Mouse (Mus musculus): ENCODE results near the gene Fer1l5. TPM values are rescaled to one million over a fixed set of nuclear protein-coding genes. Genes with fewer than 3 reads are reported as not detected.

The Fer1l5 gene
- 0.78 and 0.98 TPM in 2 replicates for polyA plus RNA-seq (2015; fragmentation: Nextera tagmentation; extraction: Ambion mirVana)

DNA sequence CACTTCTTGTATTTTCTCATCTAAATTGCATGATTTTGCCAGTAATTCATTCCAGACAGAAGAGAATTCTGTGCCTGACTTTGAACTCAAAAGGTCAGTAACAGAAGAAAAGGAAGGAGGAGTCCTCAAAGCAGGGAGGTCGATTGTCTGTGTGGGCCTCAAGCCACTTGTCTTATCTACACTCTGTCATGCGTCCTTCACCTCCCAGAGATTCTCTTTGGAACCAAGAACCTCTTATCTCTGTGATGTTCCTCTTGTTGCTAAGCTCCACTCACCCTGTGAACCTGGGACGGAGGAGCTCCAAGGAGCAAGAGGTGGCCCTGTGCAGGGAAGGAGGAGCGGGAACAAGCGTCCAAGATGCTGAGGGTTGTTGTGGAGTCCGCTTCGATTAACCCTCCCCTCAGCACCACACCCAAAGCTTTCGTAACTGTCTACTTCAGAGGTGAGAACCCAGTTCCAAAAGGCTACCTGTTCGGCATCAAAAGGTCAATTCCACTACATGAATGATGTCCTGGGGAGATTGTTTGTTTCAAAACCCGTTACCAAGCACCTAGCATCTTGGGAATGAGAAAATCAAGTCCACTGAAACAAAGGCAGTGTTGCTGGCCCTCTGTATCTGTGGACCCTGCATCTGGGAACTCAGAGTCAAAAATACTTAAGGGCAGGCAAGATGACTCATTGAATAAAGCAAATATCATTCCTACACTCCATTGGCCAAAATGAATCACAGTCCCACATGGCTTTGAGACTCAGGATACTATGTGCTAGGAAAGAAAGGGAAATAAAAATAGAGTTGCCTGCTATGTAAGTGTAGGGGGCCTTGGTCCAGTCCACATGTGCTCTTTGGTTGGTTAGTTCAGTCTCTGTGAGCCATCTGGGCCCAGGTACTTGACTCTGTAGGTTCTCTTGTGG lies at the start of gene Fer1l5:
Gene Fer1l5 (plus strand): TSS at position 358 of the 912 bp plus-strand sequence.
- no peak within 1 kb of the TSS for H3K4me2 ChIP-seq
- no peaks in the 10 kb centered on the region for H3K9me3 ChIP-seq
- 78% methylated on average over 10 of the region's 10 CpGs for WGBS
- no peak for ATAC-seq (ENCODE audit: insufficient number of reproducible peaks, low FRiP score, low TSS enrichment, low read depth)
- no peaks in the 10 kb centered on the region for H3K36me3 ChIP-seq
- peaks cover 13% of the 10 kb centered on the region for H3K4me1 ChIP-seq
- H3K27me3 ChIP-seq, result no peaks in the 10 kb centered on the region
- no peak within 1 kb of the TSS for H3K9ac ChIP-seq
- H3K4me3 ChIP-seq, result no peak within 1 kb of the TSS
- no peak within 1 kb of the TSS for H3K27ac ChIP-seq

DNA sequence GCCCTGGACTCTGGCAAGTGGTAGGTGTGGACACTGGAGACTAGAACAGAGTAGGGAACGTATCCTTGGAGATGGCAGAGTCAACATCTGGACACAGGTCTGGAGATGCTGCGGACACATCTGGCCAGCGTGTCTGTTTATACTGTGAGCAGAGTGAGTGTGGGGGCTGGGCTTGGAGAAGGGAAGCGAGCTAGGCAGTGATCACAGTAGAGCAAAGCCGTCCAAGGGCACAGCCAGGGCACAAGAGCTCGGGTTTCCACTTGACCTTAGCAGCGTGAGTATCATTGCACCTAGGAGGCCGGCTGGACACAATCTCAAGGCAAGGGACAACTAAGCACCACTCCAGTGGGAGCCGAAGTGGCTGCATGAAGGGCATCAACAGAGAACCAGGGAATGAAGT lies 49.0 kb upstream of the Fer1l5 start:
- H3K4me1 ChIP-seq, result peaks cover 12% of the 10 kb centered on the region
- H3K27ac ChIP-seq, result no peak overlapping the region
- no peak for ATAC-seq (ENCODE audit: insufficient number of reproducible peaks, low FRiP score, low TSS enrichment, low read depth)
- H3K4me2 ChIP-seq, result no peak overlapping the region
- no peak overlapping the region for H3K4me3 ChIP-seq
- peaks cover 29% of the 10 kb centered on the region for H3K36me3 ChIP-seq
- H3K27me3 ChIP-seq, result no peaks in the 10 kb centered on the region
- WGBS, result 56% methylated on average over 9 of the region's 9 CpGs
- H3K9me3 ChIP-seq, result no peaks in the 10 kb centered on the region
- H3K9ac ChIP-seq, result no peak overlapping the region

DNA sequence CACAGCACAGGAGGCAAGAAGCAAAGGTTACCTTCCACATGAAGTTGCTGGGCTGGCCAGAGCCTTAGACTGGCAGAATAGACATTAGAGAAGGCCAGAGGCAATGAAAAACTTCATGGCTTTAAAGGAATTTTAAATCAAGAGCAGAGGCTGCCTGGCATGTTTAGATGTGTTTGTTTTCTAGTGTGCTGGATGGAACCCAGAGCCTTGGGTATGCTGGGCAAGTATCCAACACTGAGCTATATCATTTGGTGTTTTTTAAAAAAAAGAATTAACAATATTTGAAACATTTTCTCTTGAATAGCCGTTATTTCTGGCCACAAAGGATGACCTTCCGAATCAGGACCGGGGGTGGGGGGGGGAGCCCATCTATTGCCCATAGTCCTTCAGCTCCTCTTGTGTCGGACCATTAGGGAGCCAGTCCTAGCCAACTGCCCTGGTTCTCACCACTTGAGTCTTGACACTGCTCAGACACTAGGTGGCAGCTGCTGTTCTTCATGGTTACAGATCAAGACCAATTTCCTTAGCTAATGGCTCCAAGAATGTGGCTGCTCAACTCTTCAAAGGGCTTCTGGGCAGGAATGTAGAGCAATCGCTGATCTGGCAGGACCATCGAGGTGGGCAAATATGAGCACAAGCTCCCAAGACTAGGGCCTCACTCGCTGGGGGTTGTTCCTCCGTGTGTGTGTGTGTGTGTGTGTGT lies 48.2 kb upstream of the Fer1l5 start:
- Histone ChIP-seq H3K27me3 (no peaks in the 10 kb centered on the region), H3K4me1 (peaks cover 12% of the 10 kb centered on the region), H3K36me3 (peaks cover 25% of the 10 kb centered on the region), H3K27ac (no peak overlapping the region), H3K9me3 (no peaks in the 10 kb centered on the region), H3K4me3 (no peak overlapping the region), H3K4me2 (no peak overlapping the region), H3K9ac (no peak overlapping the region)
- no peak for ATAC-seq (ENCODE audit: insufficient number of reproducible peaks, low FRiP score, low TSS enrichment, low read depth)
- 32% methylated on average over 8 of the region's 8 CpGs for WGBS

DNA sequence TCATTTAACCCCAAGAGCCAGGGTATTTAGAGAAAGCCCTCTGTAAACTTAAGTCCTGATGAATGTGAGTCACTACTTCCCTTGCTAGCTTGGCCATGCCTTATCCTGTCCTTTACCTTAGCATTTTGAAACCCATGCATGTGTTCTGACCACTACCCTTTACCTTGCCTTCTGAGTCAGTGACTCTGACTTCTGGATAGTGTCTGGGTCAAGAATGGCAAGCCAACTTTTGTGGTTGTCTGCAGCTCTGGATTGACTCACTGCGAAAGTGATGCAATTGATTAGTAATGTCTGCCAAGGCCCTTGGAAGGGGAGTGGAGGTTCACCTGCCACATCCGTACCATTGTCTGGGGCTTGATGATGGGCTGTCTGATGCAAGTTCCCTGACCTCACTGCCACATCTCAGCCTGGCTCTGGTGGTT lies 46.2 kb upstream of the Fer1l5 start:
- no peak overlapping the region for H3K4me2 ChIP-seq
- 87% methylated on average over 2 of the region's 2 CpGs for WGBS

DNA sequence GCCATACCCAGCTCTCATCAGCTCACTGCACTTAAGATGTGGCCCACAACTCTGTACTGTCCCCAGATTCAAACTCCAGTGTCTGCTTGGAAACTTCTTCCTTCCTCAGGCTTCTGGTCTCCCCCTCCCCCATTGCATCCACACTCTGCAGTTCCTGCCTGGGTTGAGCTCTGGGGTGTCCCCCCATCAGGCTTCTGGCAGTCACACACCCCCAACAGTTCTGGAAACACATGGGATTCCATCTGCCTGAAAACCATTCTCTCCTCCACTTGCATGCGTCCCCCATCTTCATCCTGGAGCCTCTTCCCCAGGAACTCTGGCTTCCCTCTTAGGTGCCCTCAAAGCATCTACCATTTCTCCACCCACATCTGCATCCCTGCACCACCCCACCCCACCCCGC lies 45.3 kb upstream of the Fer1l5 start:
- ATAC-seq (ENCODE audit: insufficient number of reproducible peaks, low FRiP score, low TSS enrichment, low read depth), result no peak
- 88% methylated on average over 2 of the region's 2 CpGs for WGBS
- no peak overlapping the region for H3K4me3 ChIP-seq

More for the DNA sequence above, 46.2 kb upstream of the Fer1l5 start:
- Histone ChIP-seq H3K4me1 (peaks cover 12% of the 10 kb centered on the region), H3K4me3 (no peak overlapping the region), H3K27me3 (no peaks in the 10 kb centered on the region), H3K27ac (no peak overlapping the region), H3K9ac (no peak overlapping the region), H3K36me3 (peaks cover 21% of the 10 kb centered on the region), H3K9me3 (no peaks in the 10 kb centered on the region)
- no peak for ATAC-seq (ENCODE audit: insufficient number of reproducible peaks, low FRiP score, low TSS enrichment, low read depth)

DNA sequence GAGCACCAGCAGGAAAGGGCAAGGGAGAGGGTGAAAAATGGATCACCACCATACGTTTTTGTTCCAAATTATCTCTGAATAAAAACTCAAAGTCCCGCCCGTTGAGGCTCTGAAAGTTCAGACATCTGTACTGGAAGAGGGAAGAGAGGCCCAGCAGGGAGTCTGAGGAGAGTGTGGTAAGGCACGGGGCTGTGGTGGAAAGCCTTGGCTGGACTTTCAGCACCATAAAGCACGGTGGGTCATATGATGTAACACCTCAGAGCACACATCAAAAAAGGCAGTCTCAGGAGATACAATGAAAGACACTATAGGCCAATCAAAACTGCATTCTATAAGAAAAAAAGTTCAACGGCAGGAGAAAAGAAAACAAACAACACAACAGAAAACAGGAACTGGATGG lies 40.3 kb upstream of the Fer1l5 start:
- Histone ChIP-seq H3K27ac (no peak overlapping the region), H3K9ac (no peak overlapping the region), H3K4me2 (no peak overlapping the region), H3K9me3 (no peaks in the 10 kb centered on the region), H3K36me3 (peaks cover 55% of the 10 kb centered on the region), H3K4me1 (no peaks in the 10 kb centered on the region), H3K4me3 (no peak overlapping the region), H3K27me3 (no peaks in the 10 kb centered on the region)
- ATAC-seq (ENCODE audit: insufficient number of reproducible peaks, low FRiP score, low TSS enrichment, low read depth), result no peak
- 60% methylated on average over 6 of the region's 6 CpGs for WGBS

More for the DNA sequence above, 45.3 kb upstream of the Fer1l5 start:
- no peak overlapping the region for H3K27ac ChIP-seq
- no peak overlapping the region for H3K9ac ChIP-seq
- no peaks in the 10 kb centered on the region for H3K9me3 ChIP-seq
- H3K4me2 ChIP-seq, result no peak overlapping the region
- peaks cover 11% of the 10 kb centered on the region for H3K4me1 ChIP-seq
- peaks cover 21% of the 10 kb centered on the region for H3K36me3 ChIP-seq
- no peaks in the 10 kb centered on the region for H3K27me3 ChIP-seq

DNA sequence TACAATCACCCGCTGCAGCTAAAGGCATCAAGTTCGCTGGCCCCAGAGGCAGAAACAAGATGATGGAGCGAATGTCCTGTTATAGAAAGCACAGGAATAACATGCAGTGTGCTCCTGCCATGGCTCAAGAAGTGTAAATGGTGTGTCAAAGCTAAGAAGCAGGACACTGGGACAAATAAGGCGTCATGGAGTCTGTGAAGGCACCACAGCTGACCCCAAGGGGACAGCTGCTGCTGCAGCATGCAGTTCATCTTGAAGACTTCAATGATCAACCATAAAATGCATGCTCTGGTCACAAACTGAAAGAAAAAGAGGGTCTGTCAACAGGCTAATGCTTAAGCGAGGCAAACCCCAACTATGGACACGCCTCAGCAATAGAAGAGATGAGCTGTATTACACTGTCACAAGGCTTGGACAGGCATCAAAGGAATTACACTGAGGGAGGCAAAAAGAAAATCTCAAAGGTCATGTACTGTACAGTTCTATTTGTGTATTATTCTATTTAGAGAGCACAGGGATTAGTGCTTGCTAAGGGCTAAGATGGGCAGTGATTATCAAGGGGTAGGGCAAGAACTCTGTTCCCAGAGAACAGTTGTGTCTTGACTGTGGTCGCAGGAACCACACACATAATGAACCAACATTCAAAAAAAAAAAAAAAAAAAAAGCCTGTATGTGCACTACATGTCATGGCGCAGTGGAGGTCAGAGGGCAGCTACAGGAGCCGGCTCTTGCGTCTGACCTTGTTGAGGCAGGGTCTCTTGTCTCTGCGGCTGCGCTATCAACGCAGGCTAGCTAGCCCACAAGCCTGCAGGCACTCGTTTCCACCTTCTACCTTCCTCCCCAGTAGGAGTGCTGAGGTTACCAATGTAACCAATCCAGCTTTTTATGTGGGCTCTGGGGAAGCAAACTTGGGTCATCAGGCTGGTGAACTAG lies 38.9 kb upstream of the Fer1l5 start:
- Histone ChIP-seq H3K4me2 (no peak overlapping the region), H3K27me3 (no peaks in the 10 kb centered on the region), H3K36me3 (peaks cover 67% of the 10 kb centered on the region), H3K27ac (no peak overlapping the region), H3K4me1 (no peaks in the 10 kb centered on the region), H3K4me3 (no peak overlapping the region), H3K9ac (no peak overlapping the region), H3K9me3 (no peaks in the 10 kb centered on the region)
- 84% methylated on average over 14 of the region's 14 CpGs for WGBS
- ATAC-seq (ENCODE audit: insufficient number of reproducible peaks, low FRiP score, low TSS enrichment, low read depth), result no peak

DNA sequence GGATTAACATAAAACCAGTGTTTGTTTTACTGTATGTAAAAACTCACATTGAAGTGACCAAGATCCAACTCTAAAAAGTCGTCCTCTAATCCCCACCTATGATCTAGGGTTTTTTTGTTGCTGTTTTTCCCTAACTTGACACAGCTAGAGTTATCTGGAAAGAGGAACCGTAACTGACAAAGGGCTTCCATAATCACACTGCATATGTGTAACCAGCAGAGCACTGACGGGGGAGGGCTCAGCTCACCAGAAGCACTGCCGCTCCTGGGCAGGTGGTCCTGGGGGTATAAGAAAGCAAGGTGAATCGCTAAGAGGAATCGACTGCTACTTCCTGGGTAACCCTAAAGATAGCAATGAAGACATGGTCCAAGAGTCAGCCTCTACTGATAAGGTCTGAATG lies 29.5 kb upstream of the Fer1l5 start:
- Histone ChIP-seq H3K27me3 (no peaks in the 10 kb centered on the region), H3K9me3 (no peaks in the 10 kb centered on the region), H3K36me3 (peaks cover 98% of the 10 kb centered on the region), H3K4me2 (no peak overlapping the region), H3K4me1 (no peaks in the 10 kb centered on the region), H3K4me3 (no peak overlapping the region), H3K27ac (no peak overlapping the region), H3K9ac (no peak overlapping the region)
- ATAC-seq (ENCODE audit: insufficient number of reproducible peaks, low FRiP score, low TSS enrichment, low read depth), result no peak
- WGBS, result 94% methylated on average over 6 of the region's 6 CpGs

DNA sequence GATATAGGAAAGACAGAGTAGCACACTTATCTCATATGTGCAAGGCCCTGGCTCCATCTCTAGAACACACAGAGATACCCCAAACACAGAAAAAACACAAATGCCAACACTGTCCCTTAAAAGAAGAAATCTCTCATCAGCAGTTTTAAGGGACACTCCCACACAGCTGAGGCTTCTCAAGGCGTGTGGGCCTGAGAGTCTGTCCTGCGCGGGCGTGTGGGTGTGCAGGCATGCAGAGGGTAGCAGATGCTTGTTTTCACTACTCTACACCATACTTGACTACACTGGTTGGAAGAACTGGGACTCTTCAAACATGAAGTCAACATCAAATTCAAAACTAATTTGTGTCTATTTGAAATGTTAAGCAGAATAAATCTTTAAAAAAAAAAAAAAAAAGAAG lies 19.7 kb upstream of the Fer1l5 start:
- Histone ChIP-seq H3K36me3 (peaks cover 93% of the 10 kb centered on the region), H3K4me2 (no peak overlapping the region), H3K27me3 (no peaks in the 10 kb centered on the region), H3K4me1 (no peaks in the 10 kb centered on the region), H3K9me3 (no peaks in the 10 kb centered on the region), H3K4me3 (no peak overlapping the region), H3K9ac (no peak overlapping the region), H3K27ac (no peak overlapping the region)
- ATAC-seq (ENCODE audit: insufficient number of reproducible peaks, low FRiP score, low TSS enrichment, low read depth), result no peak
- WGBS, result 91% methylated on average over 4 of the region's 4 CpGs

DNA sequence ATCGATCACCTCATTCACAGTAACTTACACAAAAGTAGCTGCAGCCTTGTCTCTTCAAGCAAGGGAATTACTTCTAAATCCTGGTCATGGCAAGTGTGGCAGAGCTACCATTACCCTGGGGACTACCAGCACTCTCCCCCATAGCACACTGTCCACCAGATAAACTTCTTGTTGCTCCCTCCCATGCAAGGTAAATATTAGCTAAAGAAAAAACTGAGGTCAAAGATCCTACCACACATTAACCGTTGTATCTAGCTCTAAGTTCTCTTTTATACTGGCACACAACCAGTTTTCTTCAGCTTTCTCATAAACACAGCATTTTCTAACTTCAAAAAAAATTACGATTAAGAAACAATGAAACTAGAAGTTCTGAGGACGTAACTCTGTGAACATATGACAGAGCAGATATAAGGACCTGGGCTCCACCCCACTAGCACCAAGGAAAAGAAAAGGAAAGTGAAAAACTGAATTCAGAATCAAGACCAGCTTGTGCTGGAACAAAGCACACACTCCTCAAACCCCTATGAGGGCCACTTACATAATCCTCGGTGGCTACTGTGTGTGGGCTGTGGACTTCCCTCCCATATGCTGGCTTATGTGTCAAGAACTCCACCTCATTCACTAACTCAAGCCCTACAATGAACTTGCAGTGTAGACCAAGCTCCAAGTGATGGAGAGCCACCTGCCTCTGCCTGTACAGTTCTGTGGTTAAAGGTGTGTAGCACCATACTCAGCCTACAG lies 15.0 kb upstream of the Fer1l5 start:
- Histone ChIP-seq H3K9ac (no peak overlapping the region), H3K36me3 (peaks cover 69% of the 10 kb centered on the region), H3K27ac (no peak overlapping the region), H3K4me1 (no peaks in the 10 kb centered on the region), H3K4me2 (no peak overlapping the region), H3K9me3 (no peaks in the 10 kb centered on the region), H3K4me3 (no peak overlapping the region), H3K27me3 (no peaks in the 10 kb centered on the region)
- ATAC-seq (ENCODE audit: insufficient number of reproducible peaks, low FRiP score, low TSS enrichment, low read depth), result no peak
- 93% methylated on average over 5 of the region's 5 CpGs for WGBS

DNA sequence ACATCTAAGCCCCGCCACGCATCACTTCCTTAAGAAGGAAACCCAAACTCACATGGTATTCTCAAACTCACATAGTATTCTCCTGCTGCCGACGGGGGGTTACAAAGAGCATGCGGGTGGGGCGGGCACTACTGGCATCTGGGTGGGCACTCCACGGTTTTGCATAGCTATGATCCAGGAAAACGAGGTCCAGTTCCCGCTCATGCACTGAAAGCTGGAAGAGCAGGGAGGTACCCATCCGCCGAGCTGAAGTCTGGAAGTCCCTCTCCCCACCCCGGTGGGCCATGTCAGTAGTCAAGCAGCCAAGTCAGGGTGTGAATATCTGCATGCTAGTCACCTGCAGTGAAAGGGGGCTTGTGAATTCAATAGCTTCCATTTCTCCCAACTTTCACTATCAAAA lies 4.4 kb upstream of the Fer1l5 start:
- peaks cover 22% of the 10 kb centered on the region for H3K36me3 ChIP-seq
- H3K27me3 ChIP-seq, result no peaks in the 10 kb centered on the region
- H3K27ac ChIP-seq, result no peak overlapping the region
- ATAC-seq (ENCODE audit: insufficient number of reproducible peaks, low FRiP score, low TSS enrichment, low read depth), result no peak
- H3K4me3 ChIP-seq, result peak overlapping the region; percentile 92
- 48% methylated on average over 12 of the region's 12 CpGs for WGBS
- H3K9me3 ChIP-seq, result no peaks in the 10 kb centered on the region
- H3K4me1 ChIP-seq, result peaks cover 13% of the 10 kb centered on the region
- peak overlapping the region; percentile 95 for H3K9ac ChIP-seq
- peak overlapping the region; percentile 45 for H3K4me2 ChIP-seq

Data from limb, embryonic 15.5 days (tissue).